Mouse (Mus musculus): ENCODE measurements around the gene Prss22.
"Not testable (repeated sequence)": the region's sequence is repeated elsewhere in the genome, so short reads cannot be mapped to it uniquely, and the experiment has no call there.

Prss22 gene

DNA sequence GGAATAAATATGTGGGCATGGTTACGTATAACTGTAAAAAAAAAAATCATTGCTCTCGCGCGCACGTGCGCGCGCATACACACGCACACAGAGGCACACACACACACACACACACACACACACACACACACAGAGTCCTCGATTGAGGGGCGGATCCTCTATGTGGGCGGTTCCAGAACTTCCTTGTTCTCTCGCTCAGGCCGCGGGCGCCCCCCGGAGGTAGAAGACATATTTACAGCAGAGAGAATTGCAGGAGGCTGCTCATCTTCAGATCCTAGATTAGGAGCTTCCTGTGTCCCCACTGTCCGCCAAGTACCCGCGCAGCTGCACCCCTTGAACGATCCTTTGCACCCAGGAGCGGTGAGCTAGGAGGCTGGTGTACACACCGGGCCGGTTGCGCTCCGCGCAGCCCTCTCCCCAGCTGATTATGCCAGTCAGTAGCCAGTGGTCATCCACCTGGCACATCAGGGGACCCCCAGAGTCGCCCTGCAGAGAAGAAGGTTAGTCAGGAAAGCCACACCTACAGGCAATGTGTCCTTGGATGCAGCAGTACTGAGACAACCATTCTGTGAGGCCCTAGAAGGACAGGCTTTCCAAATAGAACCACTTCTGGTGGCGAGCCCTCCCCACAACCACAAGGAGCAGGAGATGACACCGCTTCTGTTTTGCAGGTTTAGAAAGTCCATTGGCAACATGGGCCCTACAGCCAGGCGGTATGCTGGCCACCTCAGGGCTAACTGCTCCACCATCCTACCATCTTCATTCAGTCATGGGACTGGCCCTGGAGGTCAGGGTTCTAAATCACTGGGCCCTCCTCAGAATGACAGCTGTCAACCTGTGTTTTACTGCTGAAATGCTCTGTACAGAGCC lies 4.1 kb downstream of the Prss22 start:
- peak; percentile 97 for DNase-seq

- peak; percentile 77 for DNase-seq
These were observed 4.9 kb downstream of the Prss22 start for GRCm38 (mm10) chr17:23992789-23993553.

GRCm38 (mm10) chr17:23989802-23990201 lies 8.1 kb downstream of the Prss22 start:
- DNase-seq = no peak

- DNase-seq = no peak
These were observed 12.9 kb downstream of the Prss22 start for GRCm38 (mm10) chr17:23984989-23985388.

DNA sequence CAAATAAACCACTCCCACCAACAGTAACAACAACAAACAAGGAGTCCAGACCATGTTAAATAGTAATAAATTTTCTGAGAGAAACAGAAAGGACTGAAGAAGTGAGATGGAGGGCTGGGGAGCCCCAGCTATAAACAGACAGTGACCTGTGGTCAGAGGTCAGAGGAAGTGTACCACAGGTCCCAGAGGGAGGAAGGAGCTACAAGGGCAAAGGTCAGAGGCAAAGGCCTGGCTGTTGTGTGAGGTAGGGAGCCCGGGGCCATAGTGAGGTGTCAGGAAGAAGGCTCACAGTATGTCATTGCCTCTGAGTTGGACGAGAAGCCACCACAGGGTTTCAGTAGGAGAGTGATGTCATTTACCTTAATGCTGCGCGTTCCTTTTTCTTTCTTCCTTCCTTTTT lies 15.0 kb downstream of the Prss22 start:
- DNase-seq = no peak

GRCm38 (mm10) chr17:23980297-23980909 lies 17.5 kb downstream of the Prss22 start, which contains the start of gene Prss30:
Gene Prss30, minus strand, starts transcription at chr17:23980566.
- no peak for DNase-seq

GRCm38 (mm10) chr17:23979471-23979870 lies 18.4 kb downstream of the Prss22 start:
- DNase-seq = no peak

- DNase-seq = peak; percentile 45
These were observed 21.2 kb downstream of the Prss22 start for GRCm38 (mm10) chr17:23976665-23977064.

- no peak for DNase-seq
These were observed 26.6 kb downstream of the Prss22 start for GRCm38 (mm10) chr17:23971315-23971714.

- DNase-seq = peak; percentile 90
These were observed 28.7 kb downstream of the Prss22 start for GRCm38 (mm10) chr17:23969231-23969630.

- peak; percentile 48 for DNase-seq
These were observed 29.1 kb downstream of the Prss22 start for GRCm38 (mm10) chr17:23968780-23969179.

DNA sequence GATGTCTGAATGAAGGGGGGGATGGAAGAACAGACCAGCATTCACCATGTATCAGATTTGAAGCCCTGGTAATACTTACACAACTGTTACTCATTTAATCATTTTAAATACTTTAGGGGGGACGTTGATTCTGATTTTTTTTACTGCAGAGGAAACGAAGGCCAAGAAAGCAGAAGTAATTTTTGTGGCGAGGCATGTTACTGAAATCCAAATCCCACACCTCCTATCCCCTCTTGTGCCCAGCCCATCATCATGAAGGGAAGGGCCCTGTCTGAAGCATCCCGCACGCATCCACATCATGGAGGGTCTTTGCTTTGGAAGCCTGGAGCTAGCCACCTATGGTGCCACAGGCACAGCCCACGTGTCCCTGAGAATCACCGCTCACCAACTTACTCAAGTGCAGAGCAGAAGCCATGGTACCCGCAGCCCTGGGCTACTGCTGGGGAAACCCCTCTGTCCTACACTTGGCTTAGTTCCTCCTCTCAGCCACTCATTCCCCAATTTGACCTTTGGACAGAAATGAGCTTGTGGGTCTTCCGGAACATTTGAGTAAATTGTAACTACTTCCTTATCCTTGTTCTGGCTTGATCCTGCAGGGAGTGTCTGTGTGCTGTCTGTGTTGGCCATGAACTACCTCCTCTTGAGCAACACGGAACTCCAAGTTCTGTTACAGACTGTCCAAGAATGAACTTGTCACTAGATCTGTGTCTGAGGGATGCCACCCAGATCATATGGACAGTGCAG lies 31.1 kb downstream of the Prss22 start:
- DNase-seq = peak; percentile 29

DNA sequence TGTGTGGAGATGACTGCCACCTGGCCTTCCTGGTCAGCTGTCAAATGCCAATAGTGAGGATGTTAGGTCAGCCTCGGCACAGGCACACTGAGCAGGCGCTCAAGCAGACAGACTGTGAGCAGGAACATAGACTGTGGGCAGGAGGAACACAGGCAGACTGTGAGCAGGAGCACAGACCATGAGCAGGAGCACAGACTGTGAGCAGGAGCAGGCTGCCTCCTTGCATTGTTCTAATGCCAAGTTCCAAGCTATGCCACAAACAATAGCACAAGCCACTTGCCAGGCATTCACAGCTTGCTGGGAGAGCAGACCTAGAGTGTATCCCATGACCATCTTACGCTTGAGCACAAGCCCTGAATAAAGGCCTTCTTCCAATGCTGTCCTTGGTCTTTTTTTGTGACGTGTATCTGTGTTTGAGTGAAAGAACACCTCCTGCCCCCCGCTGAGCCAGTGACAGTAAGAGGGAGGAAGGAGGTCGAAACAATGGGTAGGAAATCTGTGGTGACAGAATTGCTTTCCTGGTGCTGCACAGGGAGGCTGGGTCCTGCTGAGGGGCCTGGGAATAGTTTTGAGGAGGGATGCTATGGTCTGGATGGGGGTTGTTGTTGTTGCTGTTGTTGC lies 32.0 kb downstream of the Prss22 start:
- DNase-seq = no peak

GRCm38 (mm10) chr17:23961573-23962122 lies 36.3 kb downstream of the Prss22 start:
- DNase-seq = no peak

DNA sequence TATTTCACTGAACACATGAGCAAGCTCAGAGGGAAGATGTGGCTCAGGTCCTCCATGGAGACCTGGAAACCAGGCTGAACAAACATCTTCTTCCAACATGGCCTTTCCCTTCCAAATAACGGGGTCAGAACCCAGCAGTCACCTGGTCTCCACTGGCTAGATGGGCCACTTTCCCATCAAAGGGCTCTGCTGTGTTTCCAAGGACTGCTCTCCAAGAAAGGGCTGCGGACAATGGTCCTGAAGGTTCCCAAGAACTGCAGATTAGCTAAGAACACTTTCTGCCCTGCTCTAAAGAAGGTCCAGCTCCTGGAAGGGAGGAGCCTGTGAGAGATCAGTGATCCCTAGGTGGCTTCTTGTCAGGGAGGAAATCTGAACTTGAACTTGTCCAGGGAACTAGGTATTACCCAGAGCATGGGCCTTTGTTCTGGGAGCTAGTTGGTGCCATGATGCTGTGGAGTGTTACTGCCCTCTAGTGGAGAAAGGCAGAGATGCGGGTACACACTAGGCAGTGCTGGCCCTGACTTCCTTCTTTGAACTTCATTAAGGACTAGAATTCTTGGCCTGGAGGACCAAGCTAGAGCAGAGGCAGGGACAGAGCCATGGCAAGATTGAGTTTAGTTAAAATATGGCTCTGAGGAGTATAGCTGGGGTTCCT lies 37.7 kb downstream of the Prss22 start:
- peak; percentile 88 for DNase-seq

DNA sequence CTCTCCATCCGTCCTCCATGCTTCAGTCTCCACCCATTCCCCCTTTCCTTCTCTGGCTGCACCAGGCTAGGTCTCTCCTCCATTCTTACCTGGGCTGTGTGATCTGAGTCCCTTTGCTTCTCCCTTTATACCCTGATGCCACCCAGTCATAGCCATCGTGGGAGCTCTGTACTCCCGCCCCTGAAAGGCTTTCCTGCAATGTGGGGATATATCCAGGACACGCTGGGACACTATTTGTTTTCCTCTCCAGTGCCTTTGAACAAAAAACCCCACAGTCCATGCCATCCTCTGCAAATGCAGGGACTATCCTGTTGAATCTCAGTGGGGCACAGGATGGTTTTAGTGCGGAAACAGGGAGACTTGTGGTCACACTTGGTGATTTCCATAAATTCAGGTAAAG lies 42.7 kb downstream of the Prss22 start, which contains the start of gene Sbpl:
Gene Sbpl, minus strand, starts transcription at position 101 of the 400 bp plus-strand sequence.
- no peak for DNase-seq

DNA sequence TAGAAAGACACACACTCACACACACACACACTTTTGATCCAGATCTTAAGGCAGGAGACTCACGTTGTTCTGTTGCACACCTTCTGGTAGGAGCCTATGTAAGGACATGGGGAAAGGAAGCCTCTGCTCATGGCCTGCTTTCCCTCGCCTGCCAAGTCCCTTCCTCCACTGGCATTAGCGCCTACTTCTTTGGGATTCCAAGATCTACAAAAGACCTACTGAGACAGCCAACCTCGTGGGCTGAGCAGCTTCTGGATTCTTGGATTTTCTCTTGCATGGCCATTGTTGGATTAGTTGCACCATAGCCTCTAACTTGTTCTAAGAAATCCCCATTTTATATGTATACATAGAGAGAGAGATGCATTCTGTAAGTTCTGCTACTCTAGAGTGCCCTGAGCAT lies 47.1 kb downstream of the Prss22 start:
- DNase-seq = not testable (repeated sequence)

GRCm38 (mm10) chr17:23949068-23949467 lies 48.8 kb downstream of the Prss22 start:
- no peak for DNase-seq

GRCm38 (mm10) chr17:23947486-23947885 lies 50.4 kb downstream of the Prss22 start:
- DNase-seq = not testable (repeated sequence)

Measured in kidney, postnatal 10 days (tissue).